In genomic region chr15:9596298-9597060, GRCm38 (mm10) we compare ENCODE assay signal across 12 mouse cellular contexts.
A peak's percentile ranks its signal among the peaks of the same experiment; 100 is the strongest.
DNase-seq lines count a peak whose midpoint lies in the region; ATAC-seq and TF ChIP-seq lines count a peak whose summit lies in the region.
"Had no signal": no experiment of that assay in that cellular context is flagged by ENCODE, and none has a peak within 500 bp of the region (broad histone marks: within the 10 kb centered on the region; RNA-seq: fewer than 3 reads in every experiment).

No protein-coding gene starts in this region.

- H3K9me3 ChIP-seq in kidney, embryonic 15.5 days (replicated peaks), result no peaks in the 10 kb centered on the region
- H3K9me3 ChIP-seq in intestine, postnatal 0 days (ENCODE audit: control insufficient read depth), result no peaks in the 10 kb centered on the region
- H3K9me3 ChIP-seq: hindbrain, embryonic 12.5 days; limb, embryonic 10.5 days had no signal

- H3K27ac ChIP-seq in kidney, embryonic 15.5 days, result no peak overlapping the region
- H3K27ac ChIP-seq in intestine, postnatal 0 days (ENCODE audit: low read depth, low read length), result no peak overlapping the region
- H3K27ac ChIP-seq: hindbrain, embryonic 12.5 days; limb, embryonic 10.5 days had no signal

- peak; percentile 36 for DNase-seq in kidney, adult 18-20 months
- no peak for DNase-seq in gastrocnemius, postnatal 36 days
- DNase-seq: layer of hippocampus, adult 9-11 months; lung, postnatal 4 days had no signal

- no peak for TF ChIP-seq CTCF in intestine, postnatal 0 days (IDR thresholded peaks at IDR 0.05; ENCODE audit: low read depth)

- no peaks in the 10 kb centered on the region for H3K36me3 ChIP-seq in kidney, embryonic 15.5 days
- no peaks in the 10 kb centered on the region for H3K36me3 ChIP-seq in intestine, postnatal 0 days (ENCODE audit: control insufficient read depth, insufficient read depth)
- H3K36me3 ChIP-seq: hindbrain, embryonic 12.5 days; limb, embryonic 10.5 days had no signal

- no peak for ATAC-seq in kidney, embryonic 15.5 days (replicated peaks; ENCODE audit: low FRiP score)
- ATAC-seq in CD4-positive, CD25-positive, alpha-beta regulatory T cell, adult 4 months, result peak; percentile 86
- ATAC-seq in hematopoietic stem cell, adult 5-6 weeks (replicated peaks in 1 of 2; ENCODE audit: insufficient read depth in 1 of 2, low FRiP score in 2 of 2, low TSS enrichment in 1 of 2, low read depth in 1 of 2, poor library complexity in 2 of 2, severe bottlenecking in 2 of 2), result peak; percentile 39 to 46; a peak in 2 of 4 replicates
- ATAC-seq in megakaryocyte, adult 5-6 weeks (ENCODE audit: poor library complexity, severe bottlenecking), result peak; percentile 54
- no peak for ATAC-seq in megakaryocyte-erythroid progenitor cell, adult 5-6 weeks (replicated peaks; ENCODE audit: low FRiP score, low TSS enrichment, poor library complexity, severe bottlenecking)
- ATAC-seq in intestine, postnatal 0 days, result no peak

- H3K9ac ChIP-seq in kidney, embryonic 15.5 days, result no peak overlapping the region
- no peak overlapping the region for H3K9ac ChIP-seq in intestine, postnatal 0 days (ENCODE audit: low read depth, low read length)
- H3K9ac ChIP-seq: hindbrain, embryonic 12.5 days had no signal

- no peak overlapping the region for H3K4me2 ChIP-seq in kidney, embryonic 15.5 days
- no peak overlapping the region for H3K4me2 ChIP-seq in intestine, postnatal 0 days (replicated peaks; ENCODE audit: low read depth)
- H3K4me2 ChIP-seq: hindbrain, embryonic 12.5 days had no signal

- 84% methylated on average over 6 of the region's 6 CpGs for WGBS in kidney, embryonic 15.5 days
- 78% methylated on average over 6 of the region's 6 CpGs for WGBS in intestine, postnatal 0 days

- H3K4me1 ChIP-seq in kidney, embryonic 15.5 days, result no peaks in the 10 kb centered on the region
- no peaks in the 10 kb centered on the region for H3K4me1 ChIP-seq in intestine, postnatal 0 days (replicated peaks; ENCODE audit: control insufficient read depth, insufficient read depth, low read length)
- H3K4me1 ChIP-seq: hindbrain, embryonic 12.5 days; limb, embryonic 10.5 days had no signal

- no peak overlapping the region for H3K4me3 ChIP-seq in kidney, embryonic 15.5 days (replicated peaks)
- H3K4me3 ChIP-seq in intestine, postnatal 0 days (ENCODE audit: low read depth, low read length), result no peak overlapping the region
- H3K4me3 ChIP-seq: hindbrain, embryonic 12.5 days; limb, embryonic 10.5 days had no signal

- intact Hi-C loops in gastrocnemius, postnatal 36 days (cut with DNase I), result loop anchor here (10.0 kb wide), 1 partner anchor 472 kb away; no protein-coding TSS in a partner anchor

- H3K27me3 ChIP-seq in kidney, embryonic 15.5 days, result no peaks in the 10 kb centered on the region
- no peaks in the 10 kb centered on the region for H3K27me3 ChIP-seq in intestine, postnatal 0 days (replicated peaks; ENCODE audit: control insufficient read depth, insufficient read depth, low read length)
- H3K27me3 ChIP-seq: hindbrain, embryonic 12.5 days had no signal

Comparison
In these comparisons a context has a peak if more than half of its experiments do, and no peak if none do; other contexts are left out.
1. ATAC-seq: peak in CD4-positive, CD25-positive, alpha-beta regulatory T cell, adult 4 months (single experiment), hematopoietic stem cell, adult 5-6 weeks (2 of 2) and megakaryocyte, adult 5-6 weeks (single experiment); none in kidney, embryonic 15.5 days (single experiment), megakaryocyte-erythroid progenitor cell, adult 5-6 weeks (single experiment) and intestine, postnatal 0 days (single experiment).